Mouse (Mus musculus) limb, embryonic 14.5 days (tissue): Measurements from ENCODE around the gene Baz1b. TPM values are rescaled to one million over a fixed set of nuclear protein-coding genes. Genes with fewer than 3 reads are reported as not detected.

Source experiments
- ATAC-seq: fragments of 200-750 bp; cut with Nextera tagmentation; 2 replicates; pipeline ENCODE4 v1.8.0; 2017; ENCODE audit warnings: low read depth, moderate number of reproducible peaks, moderate TSS enrichment; ENCODE audit not compliant: low FRiP score
- DNase-seq: peaks from one replicate; pipeline ENCODE4 v3.0.0-alpha.2; 2015; ENCODE audit warnings: low spot score
- H3K27ac ChIP-seq: fragments of 300-500 bp; sonication (generic); replicated peaks from 2 replicates; pipeline ENCODE4 v1.5.1; 2014; ENCODE audit warnings: low read depth, mild to moderate bottlenecking, low read length, moderate library complexity, mixed read lengths
- H3K27me3 ChIP-seq: fragments of 300-500 bp; sonication (generic); 2 replicates; pipeline ENCODE4 v1.6.1; 2014; ENCODE audit warnings: low read length, mixed read lengths; ENCODE audit not compliant: control insufficient read depth, insufficient read depth
- H3K36me3 ChIP-seq: fragments of 300-500 bp; sonication (generic); 2 replicates; pipeline ENCODE4 v1.6.1; 2014; ENCODE audit warnings: mild to moderate bottlenecking, low read length, moderate library complexity, mixed read lengths; ENCODE audit not compliant: control insufficient read depth, insufficient read depth
- H3K4me1 ChIP-seq: fragments of 300-500 bp; sonication (generic); 2 replicates; pipeline ENCODE4 v1.6.1; 2014; ENCODE audit warnings: antibody characterized with exemption, low read length, mixed read lengths; ENCODE audit not compliant: control insufficient read depth, insufficient read depth
- H3K4me2 ChIP-seq: fragments of 300-500 bp; sonication (generic); replicated peaks from 2 replicates; pipeline ENCODE4 v1.6.1; 2014; ENCODE audit warnings: low read depth, mild to moderate bottlenecking, low read length, moderate library complexity; ENCODE audit not compliant: severe bottlenecking
- H3K4me3 ChIP-seq: fragments of 300-500 bp; sonication (generic); replicated peaks from 2 replicates; pipeline ENCODE4 v1.5.1; 2014; ENCODE audit warnings: low read length
- H3K9ac ChIP-seq: fragments of 300-500 bp; sonication (generic); 2 replicates; pipeline ENCODE4 v1.6.1; 2014; ENCODE audit warnings: mild to moderate bottlenecking, low read depth, low read length, moderate library complexity; ENCODE audit not compliant: severe bottlenecking
- H3K9me3 ChIP-seq: fragments of 300-500 bp; sonication (generic); 2 replicates; pipeline ENCODE4 v1.6.1; 2016; ENCODE audit warnings: low read length; ENCODE audit not compliant: control insufficient read depth
- POLR2A ChIP-seq: fragments of 200-500 bp; IDR thresholded peaks from 2 replicates; pipeline ENCODE4 v1.8.0; 2012; ENCODE audit warnings: inconsistent platforms, mild to moderate bottlenecking, moderate library complexity, borderline replicate concordance; ENCODE audit not compliant: insufficient read depth, insufficient read length; ENCODE audit errors: extremely low read depth
- WGBS: fragments of 180-500 bp; shearing (Covaris S2); extraction: QIAGEN DNeasy Blood & Tissue Kit; methylation state at CpG from one replicate; pipeline ENCODE4 v1.1.7; 2014; 5-methylcytosine and 5-hydroxymethylcytosine counted together
- polyA plus RNA-seq, 2 experiments: library from polyadenylated mRNA; depleted of rRNA in 1 of 2; stranded (reverse) in 1 of 2; unstranded in 1 of 2; fragments of >200 nt; fragmentation: Nextera tagmentation in 1 of 2; extraction: Ambion mirVana in 1 of 2; gene quantifications; 2 replicates each; pipeline versions ENCODE4 v1.2.1 to v1.2.3; 2012 to 2014

The Baz1b gene
- polyA plus RNA-seq, 2 experiments, result 52.3 to 72.7 TPM

DNA sequence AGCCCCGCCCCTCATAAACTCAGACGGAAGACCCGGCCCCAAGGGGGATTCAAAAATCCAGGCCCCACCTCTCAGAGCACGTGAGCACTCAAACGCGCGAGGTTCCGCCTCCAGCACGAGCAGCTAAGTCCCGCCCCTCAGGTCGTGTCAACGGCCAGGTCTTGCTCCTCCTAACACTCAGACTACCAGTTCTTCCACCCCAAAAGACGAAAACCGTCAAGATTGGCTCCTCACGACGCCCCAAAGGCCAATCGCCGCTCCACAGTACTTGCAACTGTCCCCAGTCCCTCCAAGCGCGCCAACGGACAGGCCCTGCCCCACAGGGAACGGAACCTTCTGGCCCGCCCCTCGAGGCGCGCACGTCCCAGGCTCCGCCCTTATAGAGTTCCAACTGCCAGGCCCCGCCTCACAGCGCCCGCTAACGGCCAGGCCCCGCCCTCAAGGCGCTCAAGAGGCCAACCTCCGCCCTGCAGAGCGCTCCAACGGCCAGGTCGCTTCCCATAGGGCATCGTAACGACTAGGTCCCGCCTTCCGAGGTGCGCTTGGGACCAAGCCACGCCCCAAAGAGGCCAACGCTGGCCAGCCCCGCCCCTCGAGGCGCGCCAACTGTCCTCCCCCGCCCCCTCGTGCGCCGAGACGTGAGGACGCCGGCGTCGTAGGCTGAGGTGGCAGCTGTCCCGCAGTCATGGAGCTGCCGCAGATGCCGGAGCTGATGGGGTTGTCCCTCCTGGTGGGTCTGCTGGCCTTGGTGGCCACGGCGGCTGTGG lies 37.8 kb upstream of the Baz1b start, which contains the start of gene Tbl2:
Tbl2 (plus strand) TSS at position 605 of the 767 bp plus-strand sequence.
- ATAC-seq (peak; percentile 95), DNase-seq (peak; percentile 98)
- Histone ChIP-seq H3K4me3 (peak within 1 kb of the TSS; percentile 71), H3K9ac (peak within 1 kb of the TSS; percentile 64), H3K4me2 (peak within 1 kb of the TSS; percentile 55), H3K36me3 (peaks cover 17% of the 10 kb centered on the region), H3K27ac (peak within 1 kb of the TSS; percentile 90), H3K9me3 (no peaks in the 10 kb centered on the region), H3K4me1 (peaks cover 3% of the 10 kb centered on the region; the same call in 1 of the 2 replicates), H3K27me3 (no peaks in the 10 kb centered on the region)
- WGBS, result 2% methylated on average over 50 of the region's 63 CpGs
- TF ChIP-seq POLR2A, result peak; percentile 70; the same call in 1 of the 2 replicates

DNA sequence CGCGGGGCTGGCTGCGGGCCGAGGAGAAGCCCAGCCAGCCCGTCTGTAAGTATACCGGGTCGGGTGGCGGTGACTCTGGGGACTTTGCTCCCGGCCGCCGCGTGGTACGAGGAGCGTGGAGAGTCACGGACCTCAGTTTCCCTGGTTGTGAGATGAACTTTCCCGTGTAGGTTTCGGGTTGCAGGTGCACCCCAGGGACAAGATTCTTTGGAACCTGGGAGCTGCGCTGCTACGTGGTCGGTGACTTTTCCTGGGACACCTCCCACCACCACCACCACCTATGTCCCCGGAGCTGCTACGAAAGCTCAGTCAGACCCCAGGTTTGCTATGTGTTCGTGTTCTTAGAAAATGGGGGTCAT lies 37.3 kb upstream of the Baz1b start:
- Histone ChIP-seq H3K4me2 (peak overlapping the region; percentile 55), H3K27me3 (no peaks in the 10 kb centered on the region), H3K9me3 (no peaks in the 10 kb centered on the region), H3K4me1 (peaks cover 3% of the 10 kb centered on the region; the same call in 1 of the 2 replicates), H3K36me3 (peaks cover 21% of the 10 kb centered on the region), H3K27ac (peak overlapping the region; percentile 90; the same call in 1 of the 2 replicates), H3K9ac (peak overlapping the region; percentile 64), H3K4me3 (peak overlapping the region; percentile 71)
- TF ChIP-seq POLR2A, result no peak
- WGBS, result 3% methylated on average over 14 of the region's 23 CpGs
- DNase-seq (peak; percentile 12), ATAC-seq (no peak)

DNA sequence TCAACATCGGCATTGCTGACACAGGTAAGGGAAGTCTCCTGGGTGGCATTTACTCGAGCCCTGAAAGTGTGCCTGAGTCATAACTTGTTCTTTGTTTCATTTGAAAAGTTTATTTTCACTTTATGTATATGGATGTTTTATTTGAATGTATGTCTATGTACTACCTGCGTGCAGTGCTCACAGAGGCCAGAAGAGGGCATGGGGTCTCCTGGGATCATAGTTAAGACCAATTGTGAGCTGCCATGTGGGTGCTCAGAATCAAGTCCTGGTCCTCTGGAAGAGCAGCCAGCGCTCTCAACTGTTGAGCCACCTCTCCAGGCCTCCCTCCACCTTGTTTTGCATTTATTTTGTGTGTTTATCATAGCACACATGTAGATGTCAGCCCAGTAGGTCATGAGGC lies 30.6 kb upstream of the Baz1b start:
- Histone ChIP-seq H3K27me3 (no peaks in the 10 kb centered on the region), H3K4me2 (no peak overlapping the region), H3K9ac (no peak overlapping the region), H3K27ac (no peak overlapping the region), H3K36me3 (peaks cover 87% of the 10 kb centered on the region), H3K4me1 (no peaks in the 10 kb centered on the region), H3K9me3 (no peaks in the 10 kb centered on the region), H3K4me3 (no peak overlapping the region)
- no peak for TF ChIP-seq POLR2A
- ATAC-seq (no peak), DNase-seq (no peak)
- WGBS, result 98% methylated on average over 4 of the region's 4 CpGs

DNA sequence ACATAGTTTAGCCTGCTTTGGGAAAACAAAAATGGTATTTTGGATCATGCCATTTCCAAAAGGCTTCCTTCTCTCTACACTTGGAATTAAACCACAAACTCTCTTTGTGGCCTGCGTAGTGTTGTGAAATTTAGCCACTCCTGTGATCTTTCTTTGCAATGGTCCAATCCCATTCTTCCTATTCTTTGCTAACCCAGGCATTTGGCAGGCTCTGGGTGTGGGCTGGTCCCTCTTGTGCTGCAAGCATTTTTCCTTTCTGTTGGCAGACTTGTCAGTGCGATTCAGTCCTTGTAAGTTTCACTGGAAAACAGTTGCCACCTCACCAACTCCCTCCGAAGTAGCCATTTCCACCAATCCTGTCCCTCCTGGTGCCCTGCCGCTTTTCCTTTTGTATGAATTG lies 25.8 kb upstream of the Baz1b start:
- no peak for TF ChIP-seq POLR2A
- no peak for DNase-seq

DNA sequence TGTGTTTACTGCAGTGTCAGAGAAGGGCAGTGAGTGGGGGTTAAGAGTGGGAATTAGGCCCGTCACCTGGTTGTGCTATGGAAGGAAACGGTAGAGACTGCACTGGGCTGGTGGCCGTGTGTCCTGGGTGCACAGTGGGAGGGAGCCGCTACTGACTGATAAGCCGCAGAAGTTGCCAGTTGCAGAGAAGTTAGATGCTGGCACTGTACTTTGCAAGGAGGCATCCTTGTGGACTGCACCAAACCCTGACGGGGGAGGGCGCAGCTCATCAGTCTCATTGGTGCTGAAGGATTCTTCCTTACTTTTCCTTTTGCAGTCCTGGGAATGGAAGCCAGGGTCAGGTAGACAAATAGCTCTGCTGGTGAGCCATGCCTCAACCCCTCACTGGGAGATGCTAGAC lies 25.4 kb upstream of the Baz1b start:
- Histone ChIP-seq H3K4me3 (no peak overlapping the region), H3K4me2 (no peak overlapping the region), H3K4me1 (no peaks in the 10 kb centered on the region), H3K27ac (no peak overlapping the region), H3K27me3 (no peaks in the 10 kb centered on the region), H3K9me3 (no peaks in the 10 kb centered on the region), H3K9ac (no peak overlapping the region), H3K36me3 (peaks cover 64% of the 10 kb centered on the region)
- DNase-seq, result no peak
- 93% methylated on average over 7 of the region's 7 CpGs for WGBS
- TF ChIP-seq POLR2A, result no peak
- ATAC-seq, result no peak

More for the DNA sequence above, 25.8 kb upstream of the Baz1b start:
- Histone ChIP-seq H3K9me3 (no peaks in the 10 kb centered on the region), H3K27ac (no peak overlapping the region), H3K4me1 (no peaks in the 10 kb centered on the region), H3K4me3 (no peak overlapping the region), H3K27me3 (no peaks in the 10 kb centered on the region), H3K9ac (no peak overlapping the region), H3K4me2 (no peak overlapping the region), H3K36me3 (peaks cover 69% of the 10 kb centered on the region)
- 95% methylated on average over 4 of the region's 4 CpGs for WGBS
- no peak for ATAC-seq
